Mouse (Mus musculus): ENCODE results near the gene Men1.

Men1 gene

DNA sequence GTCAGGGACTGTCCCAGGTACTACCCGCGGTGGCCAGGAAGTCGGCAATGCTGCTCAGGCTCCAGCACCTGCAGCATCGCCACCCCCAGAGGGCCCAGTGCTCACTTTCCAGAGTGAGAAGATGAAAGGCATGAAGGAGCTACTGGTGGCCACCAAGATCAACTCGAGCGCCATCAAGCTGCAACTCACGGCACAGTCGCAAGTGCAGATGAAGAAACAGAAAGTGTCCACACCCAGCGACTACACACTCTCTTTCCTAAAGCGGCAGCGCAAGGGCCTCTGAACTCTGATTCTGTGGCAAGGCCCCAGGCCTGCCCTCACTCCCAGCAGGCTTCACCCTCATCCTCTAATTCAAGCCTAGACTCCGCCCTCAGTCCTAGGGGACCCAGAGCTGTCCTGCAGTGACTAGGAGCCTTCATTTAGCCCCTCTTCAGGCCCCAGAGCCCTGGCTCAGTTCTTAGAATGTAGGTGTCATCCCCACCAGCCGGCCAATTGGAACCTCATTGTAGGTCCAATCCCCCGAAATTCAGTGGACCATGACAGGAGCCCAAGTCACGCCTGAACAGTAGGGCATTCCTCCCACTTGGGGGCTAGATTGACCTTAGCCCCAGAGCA is 5.2 kb downstream of the Men1 start:
- peak; percentile 54 for DNase-seq

DNA sequence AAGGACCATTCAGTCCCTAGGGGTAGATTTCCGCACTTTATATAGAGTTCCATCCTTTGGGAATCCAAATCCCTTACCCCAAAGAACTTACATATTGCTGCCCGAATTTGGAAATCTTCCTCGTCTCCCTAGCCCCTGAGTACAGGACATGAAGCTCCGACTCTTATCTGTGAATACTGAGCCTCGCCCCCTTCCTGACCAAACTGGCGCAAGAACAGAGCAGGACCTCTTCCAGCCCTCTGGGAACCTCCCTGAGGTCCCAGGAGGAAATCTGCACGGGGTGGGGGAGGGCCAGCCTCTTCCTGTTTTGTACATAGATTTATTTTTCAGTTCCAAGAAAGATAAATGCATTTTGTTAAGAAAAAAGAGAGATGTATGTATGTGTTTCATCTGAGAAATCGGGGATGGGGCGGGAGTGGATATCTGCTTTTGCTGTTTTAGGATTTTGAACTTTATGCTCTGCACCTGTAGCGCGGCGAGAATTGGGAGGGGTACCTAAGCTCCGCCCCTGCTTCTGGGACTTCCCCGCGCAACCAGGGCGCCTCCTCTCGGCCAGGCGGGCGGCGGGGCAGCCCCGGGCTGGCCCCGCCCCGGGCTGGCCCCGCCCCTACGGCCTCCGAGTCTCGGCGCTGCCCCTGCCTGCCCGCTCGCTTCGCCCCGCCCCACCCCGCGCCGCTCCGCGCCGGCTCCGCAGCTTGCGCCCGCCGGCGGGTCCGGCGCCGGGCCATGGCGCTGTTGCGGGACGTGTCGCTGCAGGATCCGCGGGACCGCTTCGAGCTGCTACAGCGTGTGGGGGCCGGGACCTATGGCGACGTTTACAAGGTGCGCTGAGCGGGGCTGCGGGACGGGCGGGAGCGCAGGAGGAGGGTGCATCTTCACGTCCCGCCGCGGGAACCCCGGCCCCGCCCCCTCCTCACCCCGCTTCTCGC is 6.0 kb downstream of the Men1 start, which contains the start of gene Map4k2:
Map4k2 (plus strand) TSS at position 612 of the 929 bp plus-strand sequence.
- peak; percentile 83 for DNase-seq

DNA sequence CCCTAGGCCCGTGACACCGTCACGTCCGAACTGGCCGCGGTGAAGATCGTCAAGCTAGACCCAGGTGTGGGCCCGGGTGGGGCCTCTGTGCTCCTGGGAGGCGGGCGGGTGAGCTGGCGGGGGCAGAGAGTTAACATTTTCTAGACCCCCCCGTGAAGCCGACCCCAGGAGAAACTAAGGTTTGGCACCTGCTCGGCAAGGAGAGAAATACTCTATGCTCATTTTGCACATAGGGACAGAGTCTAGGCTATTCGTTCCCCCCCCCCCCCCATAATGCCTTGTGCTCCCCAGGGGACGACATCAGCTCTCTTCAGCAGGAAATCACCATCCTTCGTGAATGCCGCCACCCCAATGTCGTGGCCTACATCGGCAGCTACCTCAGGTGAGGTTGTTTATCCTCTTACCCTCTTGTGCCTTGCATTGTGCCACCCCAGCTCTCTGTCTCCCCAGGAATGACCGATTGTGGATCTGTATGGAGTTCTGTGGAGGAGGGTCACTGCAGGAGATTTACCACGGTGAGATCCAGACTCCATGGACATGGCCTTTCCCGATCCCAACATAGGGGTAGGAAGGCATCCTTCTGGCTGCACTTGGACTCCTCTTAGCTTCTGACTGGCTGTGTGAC is 6.8 kb downstream of the Men1 start:
- peak; percentile 52 for DNase-seq

DNA sequence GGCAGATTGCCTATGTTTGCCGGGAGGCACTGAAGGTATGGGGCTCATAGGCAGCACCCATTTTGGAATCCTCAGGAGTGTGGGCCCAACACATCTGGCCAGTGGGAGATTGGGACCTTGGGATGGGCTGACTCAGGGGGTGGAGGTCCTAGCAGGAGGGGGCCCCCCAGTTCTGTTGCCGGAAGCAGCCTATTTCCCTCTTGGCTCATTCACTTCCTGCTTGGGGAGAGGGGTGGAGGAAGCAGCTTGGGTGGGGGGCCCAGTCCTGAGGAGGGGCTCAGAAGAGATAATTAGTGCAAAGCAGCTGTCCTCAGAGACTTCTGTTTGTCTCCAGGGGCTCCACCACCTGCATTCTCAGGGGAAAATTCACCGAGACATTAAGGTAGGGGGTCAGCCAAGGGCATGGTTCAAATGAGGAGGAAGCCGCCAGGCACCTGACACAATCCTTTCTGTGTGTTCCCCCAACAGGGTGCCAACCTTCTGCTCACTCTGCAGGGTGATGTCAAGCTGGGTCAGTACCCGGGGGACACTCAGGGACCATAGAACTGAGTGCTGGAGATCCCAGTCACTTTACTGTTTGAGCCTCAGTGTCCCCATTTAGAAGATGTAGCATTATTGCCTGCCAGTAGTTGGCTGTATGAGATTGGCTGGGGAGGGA is 7.6 kb downstream of the Men1 start:
- DNase-seq = peak; percentile 57

DNA sequence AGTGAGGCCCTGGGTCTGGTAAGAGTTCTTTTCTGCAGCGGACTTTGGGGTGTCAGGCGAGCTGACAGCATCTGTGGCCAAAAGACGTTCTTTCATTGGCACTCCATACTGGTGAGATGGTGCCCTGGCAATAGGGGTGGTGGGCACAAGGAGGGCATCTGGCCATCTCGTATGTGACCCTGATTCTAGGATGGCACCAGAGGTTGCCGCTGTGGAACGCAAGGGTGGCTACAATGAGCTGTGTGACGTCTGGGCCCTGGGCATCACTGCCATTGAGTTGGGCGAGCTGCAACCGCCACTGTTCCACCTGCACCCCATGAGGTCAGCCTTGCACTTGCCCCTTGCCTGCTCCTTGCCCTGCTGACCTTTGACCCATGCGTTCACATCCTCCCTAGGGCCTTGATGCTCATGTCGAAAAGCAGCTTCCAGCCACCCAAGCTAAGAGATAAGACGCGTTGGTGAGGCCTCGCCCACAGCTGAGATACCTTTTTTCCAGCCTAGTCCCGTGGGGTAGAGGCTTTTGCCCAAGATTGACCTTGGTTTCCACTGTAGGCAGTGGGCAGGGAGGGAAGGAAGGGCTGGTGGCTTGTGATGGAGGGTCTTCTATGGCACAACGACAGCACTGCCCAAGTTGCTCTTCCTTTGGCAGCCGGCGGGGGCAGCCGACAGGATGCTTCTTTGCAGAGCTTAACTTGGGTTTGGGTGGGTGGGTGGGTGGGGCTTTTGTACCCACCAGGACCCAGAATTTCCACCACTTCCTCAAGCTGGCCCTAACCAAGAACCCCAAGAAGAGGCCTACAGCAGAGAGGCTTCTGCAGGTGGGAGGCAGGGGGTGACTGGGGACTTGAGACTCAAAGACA is 8.5 kb downstream of the Men1 start:
- DNase-seq = peak; percentile 63

DNA sequence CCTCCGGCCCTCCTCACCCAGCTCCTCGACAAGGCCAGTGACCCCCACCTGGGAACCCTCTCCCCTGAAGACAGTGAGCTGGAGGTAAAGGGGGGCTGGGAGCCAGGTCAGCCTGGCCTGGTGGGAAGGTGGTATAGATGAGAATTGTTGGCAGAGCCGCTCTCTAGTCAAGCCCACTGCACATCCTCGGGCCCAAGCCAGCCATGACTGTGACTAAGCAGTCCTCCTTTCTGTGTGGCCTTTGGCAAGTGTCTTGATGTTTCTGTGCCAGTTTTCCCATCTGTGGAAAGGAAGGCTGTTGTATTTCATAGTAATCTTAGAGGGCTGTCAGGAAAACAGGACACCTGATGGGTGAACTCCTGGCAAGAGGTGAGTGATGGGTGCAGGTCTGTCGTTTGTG is 9.2 kb downstream of the Men1 start:
- peak; percentile 70 for DNase-seq

DNA sequence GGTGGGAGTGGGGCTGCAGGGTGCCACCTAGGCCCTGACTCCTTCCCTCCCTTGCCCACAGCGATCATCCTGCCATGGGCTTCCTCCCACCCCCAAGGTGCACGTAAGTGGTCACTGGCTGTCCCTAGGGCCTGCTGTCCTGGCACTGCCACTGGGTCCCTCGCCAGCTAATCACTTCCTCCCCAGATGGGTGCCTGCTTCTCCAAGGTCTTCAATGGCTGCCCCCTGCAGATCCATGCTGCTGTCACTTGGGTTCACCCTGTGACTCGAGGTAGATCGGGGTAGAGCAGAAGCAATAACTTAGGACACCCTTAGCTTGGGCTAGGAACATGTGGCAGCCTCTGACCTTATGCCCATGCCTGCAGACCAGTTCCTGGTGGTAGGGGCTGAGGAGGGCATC is 11.2 kb downstream of the Men1 start:
- DNase-seq = no peak

DNA sequence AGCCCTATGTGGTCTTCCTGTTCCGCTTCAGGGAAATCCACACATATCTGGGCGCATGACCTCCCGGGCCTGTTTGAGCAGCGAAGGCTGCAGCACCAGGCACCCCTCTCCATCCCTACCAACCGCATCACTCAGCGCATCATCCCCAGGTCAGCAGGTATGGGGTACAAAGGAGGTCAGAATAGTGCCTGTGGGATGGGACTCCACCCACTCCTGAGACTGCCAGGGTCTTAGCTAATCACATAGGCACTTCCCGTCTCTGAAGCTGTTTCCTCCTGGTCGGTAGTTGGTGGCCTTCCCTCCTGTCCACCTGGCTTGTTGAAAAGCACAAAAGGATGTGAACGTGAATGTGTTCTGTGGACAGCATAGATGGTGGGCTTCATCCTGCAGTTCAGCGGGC is 11.9 kb downstream of the Men1 start:
- DNase-seq = no peak

DNA sequence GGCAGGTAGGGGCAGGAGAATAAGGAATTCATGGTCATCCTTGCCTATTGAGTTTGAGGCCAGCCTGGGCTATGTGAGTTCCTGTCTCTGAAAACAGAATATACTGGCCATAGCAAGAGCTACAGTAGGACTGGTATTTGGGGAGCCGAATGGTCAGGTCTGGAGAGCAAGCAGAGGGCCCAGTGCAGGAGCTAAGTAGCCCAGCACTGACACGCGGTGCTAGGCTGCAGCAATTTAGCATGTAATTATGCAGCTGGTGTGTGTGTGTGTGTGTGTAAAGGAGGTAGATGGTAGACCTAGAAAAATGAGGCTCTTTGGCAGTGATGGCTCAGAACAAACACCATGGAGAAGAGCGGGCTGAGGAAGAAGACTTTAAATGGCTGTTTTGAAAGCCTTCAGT is 12.8 kb downstream of the Men1 start:
- DNase-seq = no peak

DNA sequence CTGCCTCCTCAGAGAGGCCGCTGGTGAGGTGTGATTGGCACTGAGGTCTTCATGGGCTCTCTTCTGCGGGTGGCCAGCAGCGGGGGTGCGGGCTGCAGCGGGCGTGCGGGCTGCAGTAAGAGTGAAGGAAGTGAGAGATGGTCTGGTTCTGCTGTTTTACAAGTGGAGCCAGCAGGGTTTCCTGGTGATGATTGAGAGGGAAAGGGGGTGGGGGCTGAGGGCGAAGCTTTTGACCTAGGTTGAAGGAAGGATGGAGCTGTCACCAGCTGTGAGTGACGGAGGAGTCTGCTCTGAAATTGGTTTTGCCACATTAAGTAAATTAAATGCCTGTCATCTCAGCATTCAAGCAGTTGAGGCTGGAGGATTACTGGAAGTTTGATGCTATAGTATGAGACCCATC is 13.9 kb downstream of the Men1 start:
- DNase-seq = no peak

DNA sequence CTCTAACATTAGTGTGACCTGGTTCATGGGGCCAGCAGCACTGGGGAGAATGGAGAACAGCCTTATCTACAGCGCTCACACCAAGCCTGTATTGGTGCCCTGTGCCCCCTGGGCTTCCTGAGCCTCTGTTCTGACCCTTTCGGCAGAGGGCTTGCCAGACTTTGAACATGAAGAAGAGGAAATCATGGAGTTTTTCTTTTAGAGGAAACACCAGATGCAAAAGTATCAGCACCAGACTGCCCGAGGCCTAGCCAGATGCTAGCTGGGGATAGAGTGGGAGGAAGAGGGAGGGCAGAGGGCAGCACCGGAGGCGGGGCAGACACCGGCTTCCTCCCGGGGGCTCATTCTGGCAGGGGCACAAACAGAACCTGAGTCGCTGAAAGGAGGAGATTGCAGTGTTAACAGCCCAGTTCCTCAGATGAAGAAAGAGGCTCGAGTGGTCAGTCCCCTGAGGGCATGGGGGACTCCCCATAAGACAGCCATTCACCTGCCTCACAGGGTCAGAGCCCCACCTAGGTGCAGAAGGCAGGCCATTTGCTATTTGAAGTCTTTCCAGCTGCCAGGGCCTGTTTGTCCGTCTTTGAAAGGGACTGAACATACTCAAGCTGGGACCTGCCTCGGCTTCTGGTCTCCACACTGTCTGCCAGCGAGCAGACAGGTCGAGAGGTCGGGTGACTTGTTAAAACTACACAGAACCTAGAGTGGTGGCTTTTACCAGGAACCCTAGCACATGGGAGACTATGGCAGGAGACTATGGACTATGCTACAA is 14.6 kb downstream of the Men1 start:
- no peak for DNase-seq

DNA sequence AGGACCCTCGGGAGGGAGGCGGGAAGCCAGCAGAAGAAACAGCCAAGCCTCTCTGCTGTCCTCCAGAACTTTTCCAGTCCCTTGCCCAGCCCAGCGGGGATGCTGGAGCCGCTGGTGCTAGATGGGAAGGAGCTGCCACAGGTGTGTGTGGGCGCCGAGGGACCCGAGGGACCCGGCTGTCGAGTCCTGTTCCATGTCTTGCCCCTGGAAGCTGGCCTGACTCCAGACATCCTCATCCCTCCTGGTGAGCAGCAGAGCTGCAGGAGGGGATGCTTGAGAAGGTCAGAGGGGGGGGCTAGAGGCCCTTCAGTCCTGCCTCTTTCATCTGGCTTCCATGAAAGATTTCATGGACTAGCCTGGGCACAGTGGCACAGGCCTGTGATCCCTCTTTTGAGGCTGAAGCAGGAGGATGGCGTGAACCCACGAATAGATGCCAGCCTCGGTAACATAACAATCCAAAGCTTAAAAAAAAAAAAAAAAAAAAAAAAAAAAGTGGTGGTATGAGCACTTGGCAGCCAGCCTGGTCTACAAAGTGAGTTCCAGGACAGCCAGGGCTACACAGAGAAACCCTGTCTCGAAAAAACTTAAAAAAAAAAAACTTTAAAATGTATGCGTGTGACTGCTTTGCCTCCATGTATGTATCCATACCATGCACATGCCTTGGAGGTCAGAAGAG is 16.8 kb downstream of the Men1 start:
- no peak for DNase-seq

DNA sequence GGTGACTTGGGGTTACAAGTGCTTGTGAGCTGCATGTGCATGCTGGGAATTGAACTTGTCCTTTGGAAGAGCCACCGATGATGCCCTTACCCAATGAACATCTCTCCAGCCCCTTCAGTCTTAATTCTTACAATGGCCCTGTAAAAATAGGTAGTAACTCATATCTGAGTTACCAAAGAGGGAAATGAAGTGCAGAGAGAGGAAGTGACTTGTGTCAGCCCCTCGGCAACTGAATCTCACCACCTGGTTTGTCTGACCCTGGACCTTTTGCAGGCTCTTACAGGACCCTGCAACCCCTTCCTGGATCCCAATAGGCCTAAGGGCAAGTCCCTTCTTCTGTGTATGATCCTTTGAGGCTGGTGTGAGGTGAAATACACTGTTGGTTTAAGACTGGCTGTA is 17.3 kb downstream of the Men1 start:
- no peak for DNase-seq

DNA sequence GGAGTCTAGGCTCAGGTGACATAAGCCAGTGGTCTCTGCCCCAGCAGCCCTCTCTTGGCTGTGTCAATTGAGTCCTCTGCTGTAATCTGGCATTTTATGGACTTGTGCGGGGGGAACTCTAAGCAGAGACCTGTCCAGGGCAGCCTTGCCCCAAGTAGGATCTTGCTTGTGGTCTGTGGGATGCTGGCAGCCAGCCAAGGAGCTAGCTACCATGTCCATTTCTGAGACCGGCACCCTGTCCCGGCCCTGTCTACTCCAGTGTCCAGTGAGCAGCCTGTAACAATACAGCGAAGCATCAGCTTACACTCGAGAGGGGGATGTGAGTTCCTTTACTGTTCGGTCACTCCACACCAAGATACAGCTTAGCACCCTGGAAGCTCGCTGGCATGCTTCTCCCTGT is 19.3 kb downstream of the Men1 start:
- no peak for DNase-seq

DNA sequence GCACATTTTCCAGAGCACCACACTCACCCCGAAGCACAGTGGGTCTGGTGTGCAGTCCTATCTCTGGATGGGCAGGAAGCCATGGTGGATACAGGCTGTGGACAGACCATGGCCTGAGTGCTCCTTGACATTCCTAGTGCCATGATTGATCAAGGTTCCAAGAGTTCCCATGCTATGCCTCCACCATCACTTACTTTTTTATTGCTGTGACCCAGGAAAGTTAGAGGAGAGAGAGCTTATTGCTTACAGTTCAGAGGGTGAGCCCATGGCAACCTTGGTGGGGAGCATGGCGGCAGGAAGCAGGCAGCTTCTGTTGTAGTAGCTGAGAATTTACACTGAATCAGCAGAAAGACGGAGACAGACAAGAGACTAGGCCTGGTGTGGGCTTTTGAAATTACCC is 26.5 kb downstream of the Men1 start:
- no peak for DNase-seq

DNA sequence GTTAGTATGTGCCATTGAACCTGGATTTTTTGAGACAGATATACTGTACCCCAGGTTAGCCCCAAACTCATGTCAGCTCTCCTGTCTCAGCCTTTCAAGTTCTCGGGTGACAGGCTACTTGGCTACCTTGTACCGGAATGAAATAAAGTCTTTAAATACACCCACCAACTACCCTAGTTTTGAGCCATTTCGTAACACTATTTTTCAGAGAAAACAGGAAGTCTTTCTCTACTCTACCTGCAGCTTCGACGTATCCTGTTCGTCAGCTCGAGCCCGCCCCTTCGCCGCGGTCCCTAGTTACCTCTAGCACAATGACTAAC is 28.3 kb downstream of the Men1 start:
- no peak for DNase-seq

DNA sequence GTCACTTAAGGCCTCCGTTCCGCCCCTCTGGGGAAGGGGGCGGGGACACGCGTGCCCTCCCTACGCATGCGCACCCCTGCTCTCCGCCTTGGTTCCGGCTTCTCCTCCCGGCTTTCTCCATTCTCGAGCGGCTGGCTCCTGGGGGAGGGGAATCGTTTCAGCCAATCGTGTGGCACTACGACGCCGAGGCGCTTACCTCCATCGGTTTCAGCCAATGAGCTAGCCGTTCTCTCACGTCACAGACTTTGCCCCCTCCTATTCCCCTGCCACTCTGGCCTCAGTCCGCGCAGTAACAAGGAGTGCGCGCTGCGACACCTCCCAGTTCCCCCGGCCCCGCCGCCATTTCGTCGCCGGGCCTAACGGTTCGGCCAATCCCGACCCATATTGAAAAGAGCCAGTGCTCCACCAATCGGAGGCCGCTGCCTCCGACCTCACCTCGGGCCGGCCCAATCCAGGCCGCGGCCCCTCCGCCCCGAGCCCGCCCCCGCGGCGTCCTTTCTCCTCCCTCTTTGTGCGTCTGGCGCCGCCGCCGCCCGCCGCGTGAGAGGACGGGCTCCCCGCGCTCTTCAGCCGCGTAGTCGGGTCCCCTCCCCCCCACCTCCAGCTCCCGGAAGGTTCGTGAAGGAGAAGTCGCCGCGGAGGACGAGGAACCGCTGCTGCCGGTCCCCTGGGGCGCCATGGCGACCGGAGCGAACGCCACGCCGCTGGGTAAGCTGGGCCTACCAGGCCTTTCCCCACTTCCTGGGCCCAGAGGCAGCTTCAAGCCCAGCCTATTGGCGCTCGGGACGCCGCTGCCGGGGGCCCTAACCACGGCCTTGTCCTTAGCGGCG is 28.8 kb downstream of the Men1 start, which contains the start of gene Sf1:
Sf1 (plus strand) TSS at position 280 of the 830 bp plus-strand sequence.
- DNase-seq = peak; percentile 100

DNA sequence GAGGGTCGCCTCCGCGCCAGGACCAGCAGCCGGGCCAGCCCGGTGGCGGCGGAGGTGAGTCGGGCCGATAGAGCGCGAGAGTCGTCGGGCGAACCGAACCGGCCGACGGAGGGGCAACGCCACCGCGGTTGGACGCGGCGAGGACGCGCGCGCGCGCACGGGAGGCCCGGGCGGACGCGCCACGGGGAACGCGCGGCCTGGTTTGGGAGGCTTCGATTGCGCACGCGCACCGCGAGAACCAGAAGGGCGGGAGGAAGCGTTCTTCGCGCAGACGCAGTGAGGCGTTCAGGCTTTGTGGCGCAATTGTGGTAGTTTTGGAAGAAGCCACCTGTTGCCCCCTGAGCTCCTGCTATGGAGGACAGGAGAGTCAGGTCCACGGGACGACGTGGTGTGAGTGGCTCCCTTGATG is 29.5 kb downstream of the Men1 start:
- peak; percentile 93 for DNase-seq

DNA sequence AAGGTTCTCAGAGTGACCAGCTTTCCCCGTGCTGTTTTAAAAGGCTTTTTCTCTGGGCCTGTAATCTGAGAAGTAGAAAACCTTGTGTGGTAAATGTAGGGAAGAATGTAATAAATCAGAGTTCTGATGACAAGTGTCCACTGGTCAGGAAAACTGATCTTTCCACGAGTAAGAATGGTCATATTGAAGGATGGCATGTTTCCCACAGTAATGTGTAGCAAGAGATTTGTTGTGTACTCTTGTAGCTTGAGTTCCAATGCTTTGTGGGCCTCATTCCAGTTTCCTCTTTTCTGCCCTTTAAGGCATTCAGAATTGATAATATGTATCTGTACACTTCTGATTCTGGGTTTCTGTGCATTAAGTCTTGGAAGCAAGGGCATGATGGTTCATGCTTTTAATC is 30.1 kb downstream of the Men1 start:
- no peak for DNase-seq

DNA sequence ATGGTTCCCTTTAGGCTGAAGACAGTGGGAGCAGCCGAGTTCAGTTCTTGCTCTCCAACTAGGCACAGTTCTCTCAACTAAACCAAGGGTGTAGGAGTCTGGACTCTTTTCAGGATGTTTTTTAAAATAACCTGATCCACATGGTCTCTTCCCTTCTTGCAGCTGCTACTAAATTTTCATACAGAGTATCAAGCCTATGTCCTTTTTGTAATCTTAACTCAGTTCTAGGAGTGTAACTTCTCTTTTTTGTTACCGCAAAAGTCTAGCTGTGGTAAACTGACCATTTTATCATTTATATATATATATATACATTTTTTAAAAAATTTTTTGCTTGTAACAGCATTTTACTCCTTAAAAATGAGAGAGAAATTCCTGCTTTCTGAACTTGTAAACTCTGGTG is 35.4 kb downstream of the Men1 start:
- DNase-seq = no peak

All from cerebellum, adult 11-12 months (tissue).